Mouse (Mus musculus) MN1 (cell line): ENCODE results near the gene Ctse.
A peak's percentile ranks its signal among the peaks of the same experiment; 100 is the strongest.

Experiments
- DNase-seq: peaks from one replicate; pipeline ENCODE4 v3.0.0-alpha.2; 2016; ENCODE audit warnings: low spot score

Gene Ctse

DNA sequence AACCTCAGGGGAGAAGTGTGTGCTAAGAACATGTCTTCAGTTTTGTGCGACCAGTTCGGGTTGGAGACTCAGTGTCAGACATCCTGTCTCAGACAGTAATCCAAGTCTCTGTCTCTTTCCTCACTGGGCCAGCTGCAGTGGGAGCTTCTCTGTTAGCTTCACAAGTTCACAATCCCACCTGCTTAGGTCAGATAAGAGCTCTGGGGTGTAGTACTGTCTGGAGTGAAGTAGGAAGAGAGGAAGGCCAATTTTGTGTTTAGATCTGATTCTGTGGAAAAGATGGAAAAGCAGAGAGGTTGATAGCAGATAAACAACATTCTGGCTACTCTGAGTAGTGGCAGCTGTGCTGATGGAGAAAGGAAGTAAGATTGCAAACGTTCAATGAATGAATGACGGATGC is 61.5 kb downstream of the Ctse start:
- DNase-seq = no peak

DNA sequence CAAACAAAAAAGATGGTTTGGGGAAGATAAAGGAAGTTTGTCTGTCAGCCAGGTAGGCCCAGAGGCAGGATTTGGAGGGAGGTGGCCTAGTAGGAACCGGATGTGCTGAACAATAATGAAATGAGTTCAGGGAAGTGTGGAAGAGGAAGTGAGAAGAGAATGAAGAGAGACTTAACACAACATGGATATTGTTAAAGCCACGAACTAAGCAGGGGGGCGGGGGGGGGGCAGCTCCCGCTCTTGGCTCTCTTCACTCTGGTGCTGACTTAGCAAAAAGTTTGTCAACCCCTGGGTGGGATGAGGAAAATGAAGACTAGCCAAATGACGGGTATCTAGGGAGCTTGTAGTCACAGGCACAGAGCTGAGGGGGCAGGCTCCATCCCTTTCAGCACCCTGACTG is 62.3 kb downstream of the Ctse start:
- DNase-seq = no peak

DNA sequence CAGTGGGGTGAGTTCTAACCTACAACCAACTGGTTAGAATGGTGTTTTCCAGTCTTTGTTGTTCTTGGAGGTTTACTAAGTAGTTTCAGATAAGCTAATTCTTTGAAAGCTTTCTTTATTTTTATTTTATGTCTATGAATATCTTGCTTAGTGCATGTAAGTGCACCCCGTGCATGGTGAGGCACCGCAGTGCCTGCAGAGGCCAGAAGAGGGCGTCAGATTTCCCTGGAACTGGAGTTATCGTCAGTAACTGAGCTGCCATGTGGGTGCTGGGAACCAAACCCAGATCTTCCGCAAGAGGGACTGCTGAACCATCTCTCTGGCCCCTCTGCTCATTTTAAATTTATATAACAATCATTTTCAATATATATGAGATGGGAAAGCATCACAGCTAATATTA is 63.3 kb downstream of the Ctse start:
- DNase-seq = no peak

DNA sequence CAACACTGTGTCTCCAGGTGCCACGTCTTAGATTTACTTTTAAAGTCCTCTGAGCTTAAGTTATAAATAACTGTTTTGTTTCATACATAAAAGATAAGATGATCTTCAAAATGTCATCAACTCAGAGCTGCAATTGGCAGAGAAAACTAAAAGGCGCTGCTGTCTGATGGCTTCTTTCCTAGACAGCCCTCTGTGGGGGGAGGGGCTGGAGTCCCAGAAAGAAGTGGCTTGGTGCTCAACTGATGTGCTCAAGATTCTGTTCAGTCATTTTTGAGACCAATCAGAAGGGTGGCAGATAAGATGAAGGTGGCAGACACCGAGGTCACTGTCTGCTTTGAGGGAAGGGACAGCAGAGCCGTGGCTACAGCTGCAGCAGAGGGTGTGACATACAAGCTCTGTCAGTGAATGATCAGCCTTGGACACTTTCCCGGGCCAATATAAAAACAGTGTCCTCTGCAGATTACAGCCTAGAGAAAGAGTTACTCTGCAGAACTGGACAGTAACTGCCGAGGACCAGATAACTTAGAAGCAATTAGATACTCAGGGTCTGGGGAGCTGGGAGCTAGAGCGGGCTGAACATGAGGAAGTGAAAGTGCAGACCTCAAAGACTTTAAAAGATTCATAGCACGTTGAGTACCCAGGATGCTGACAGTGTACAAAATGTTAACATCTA is 64.1 kb downstream of the Ctse start:
- no peak for DNase-seq

DNA sequence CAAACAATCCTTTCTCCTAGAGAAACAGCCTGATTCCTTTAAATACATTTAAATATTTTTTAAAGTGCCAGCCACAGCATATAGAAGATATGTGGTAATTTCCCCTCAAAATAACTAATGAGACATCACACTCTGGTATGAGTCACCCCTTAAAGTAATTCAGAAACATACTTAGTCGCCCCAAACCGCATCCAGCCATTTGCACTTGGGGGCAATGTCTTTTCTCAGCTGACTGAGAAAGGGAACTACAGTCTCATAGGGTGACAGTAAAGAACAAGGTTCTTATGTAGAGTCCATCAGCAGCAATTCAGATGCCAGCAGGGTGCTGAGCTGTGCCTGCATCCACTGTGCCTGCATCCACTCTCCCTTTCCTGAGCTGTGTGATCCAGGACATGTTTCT is 65.4 kb downstream of the Ctse start:
- DNase-seq = no peak

DNA sequence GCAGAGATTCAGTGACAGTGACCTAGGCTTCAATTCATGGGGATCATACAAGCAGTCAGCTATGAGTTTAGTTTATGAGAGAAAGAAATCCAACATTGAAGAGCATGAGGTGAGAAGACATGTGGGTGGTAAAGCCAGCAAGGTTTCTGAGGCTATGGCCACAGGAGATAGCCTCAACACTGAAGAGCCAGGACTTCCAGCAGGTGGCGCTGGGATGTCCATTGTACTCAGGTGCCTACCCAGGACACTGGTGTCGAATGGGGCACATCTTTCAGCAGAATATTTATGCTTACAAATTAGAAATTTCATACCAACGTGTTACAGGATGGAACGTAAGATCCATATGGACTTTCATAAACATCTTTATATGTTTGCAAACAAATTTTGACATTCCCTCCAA is 70.2 kb downstream of the Ctse start:
- DNase-seq = no peak

DNA sequence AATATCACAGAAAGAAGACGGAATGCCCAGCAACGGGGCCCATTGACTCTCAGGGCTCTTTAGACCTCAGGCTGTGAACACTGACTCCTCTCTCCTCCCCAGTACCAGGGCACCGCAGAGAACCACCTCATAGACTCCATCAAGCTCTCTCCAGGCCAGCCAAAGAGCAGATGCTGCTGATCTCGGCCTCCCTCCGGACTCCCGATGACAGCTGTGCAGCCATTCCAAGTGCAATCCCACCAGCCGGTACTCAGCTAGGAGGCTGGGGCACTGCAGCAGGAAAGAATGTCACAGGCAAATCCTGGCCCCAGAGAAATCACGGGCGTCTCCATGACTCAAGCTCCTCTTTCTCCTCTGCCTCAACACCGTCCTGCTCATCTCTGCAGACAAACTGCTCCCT is 73.4 kb downstream of the Ctse start:
- no peak for DNase-seq

DNA sequence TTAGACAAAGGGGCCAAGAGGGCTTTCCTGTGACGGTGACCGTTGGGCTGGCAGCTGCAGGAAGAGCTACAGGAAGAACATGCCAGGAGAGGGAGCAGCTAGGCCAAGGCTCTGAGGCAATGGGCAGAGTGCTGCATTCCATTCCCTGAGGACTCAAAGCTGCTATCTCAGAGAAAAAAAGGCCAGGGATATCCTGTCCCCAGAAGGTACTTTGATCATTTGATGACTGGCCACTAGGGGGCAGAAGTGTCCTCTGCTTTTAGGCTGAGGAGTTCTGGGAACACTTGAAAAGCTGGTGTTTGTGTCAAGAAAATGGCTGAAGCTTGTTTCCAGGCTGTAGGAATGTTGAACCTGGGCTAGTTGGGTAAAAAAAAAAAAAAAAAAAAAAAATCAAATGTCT is 74.3 kb downstream of the Ctse start:
- peak; percentile 55 for DNase-seq

DNA sequence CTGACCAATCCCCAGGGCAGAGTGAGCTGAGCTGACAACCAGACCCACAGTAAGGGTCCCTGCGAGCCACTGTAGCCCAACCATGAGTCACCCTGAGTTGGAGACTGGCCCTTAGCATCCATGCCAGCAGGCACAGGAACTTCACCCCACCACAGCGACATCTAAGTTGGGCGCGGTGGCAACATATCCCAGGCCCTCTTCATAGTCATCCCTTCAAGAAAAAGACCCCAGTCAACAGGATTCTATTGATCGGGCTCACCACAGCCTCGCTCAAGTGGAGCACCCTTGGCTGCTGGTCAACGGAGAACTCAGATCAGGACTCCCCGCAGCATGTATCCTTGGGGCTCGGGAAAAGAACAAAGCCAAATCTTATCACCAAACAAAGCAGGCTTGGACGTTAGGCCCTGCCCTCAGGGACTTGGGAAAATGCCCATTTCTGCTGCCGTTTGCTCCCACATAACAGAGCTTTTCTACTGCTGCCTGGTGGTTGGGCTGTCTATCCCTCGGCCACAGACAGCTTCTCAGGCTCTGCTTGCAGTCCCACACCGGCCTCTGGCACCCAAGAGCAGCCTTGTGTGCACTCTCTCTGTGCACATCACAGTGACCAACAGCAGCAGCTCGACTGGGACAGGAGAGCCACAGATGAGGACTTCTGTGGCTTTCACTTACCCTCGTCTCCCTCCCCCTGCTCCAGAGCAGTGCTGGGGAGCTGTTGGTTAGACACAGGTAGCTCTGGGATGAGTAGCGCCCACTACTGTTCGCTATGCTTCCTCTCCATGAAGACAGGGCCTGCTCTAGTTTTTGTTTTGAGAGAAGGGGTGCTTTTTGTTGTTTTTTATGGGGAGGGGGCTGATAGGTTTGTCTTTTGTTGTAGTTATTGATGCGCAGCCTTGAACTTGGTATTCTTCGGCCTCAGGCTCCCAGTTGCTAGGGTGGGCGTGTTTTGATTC is 76.6 kb downstream of the Ctse start:
- no peak for DNase-seq

DNA sequence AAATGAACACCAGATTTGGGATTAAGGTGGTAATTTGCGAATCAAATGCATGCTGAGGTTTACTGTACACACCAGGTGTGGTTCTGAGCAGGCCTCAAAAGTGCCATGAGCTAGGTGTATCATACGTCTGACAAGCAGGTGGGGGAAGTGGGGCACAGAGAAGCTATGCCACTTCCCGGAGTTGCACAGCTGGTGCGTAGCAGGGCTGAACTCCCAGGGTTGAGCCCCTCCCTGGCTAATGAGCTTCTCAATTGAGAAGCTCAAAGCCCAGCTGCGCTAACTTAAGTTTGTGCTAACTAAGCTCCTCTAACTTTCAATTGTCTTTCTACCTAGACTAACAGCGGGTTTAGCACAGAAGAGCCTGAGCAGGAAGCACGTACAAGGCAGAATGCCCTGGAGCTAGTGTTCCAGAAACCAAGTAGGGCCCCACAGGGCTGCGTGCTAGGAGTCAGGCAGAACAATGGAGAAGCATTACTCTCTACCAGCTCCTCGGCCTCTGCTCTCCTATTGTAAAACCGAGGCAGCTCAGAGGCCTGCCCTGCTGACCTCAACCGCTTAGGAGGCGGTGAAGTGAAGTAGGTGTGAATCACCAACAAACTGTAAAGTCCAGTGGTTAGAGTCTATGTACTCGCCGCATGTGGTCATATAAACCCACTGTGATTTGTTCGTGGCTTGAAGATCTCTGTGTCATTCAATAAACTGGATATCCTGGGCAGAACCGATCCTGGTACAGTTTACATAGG is 81.0 kb downstream of the Ctse start:
- no peak for DNase-seq

DNA sequence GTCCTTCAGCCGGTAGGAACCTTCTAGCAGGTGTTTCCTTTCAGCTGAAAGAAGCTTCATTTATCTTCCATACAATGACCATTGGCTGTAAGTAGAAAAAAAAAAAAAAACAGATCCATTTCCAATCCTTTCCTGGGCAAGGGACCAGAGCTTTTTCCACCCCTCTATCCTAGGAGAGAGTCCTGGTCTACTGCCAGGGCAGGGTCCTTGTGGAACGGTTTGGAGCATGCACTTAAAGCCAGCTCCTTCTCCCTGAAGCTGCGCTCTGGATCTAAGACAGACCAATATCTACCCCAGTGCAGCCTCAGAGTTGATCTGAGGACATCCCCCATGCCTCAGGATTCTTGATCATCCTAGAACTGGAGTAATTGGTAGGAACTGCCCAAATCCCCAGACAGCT is 83.9 kb downstream of the Ctse start:
- no peak for DNase-seq

DNA sequence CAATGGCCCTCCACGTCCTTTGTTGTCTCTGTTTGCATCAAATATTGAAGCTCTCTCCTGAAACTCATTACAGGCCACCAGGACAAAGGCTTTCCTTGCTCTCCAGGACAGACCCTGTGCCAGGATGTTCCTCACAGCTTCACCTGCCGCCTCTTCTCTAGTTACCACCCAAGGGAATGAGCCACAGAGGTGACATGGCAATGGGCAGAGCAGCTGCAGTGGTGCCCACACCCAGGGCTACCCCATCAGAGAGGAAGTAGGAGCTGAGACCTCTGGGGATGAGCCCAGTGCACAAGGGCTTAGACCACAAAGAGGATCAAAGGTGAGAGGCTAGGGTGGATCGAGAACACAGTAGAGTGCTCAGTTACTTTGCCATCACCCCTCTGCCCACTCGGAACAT is 85.4 kb downstream of the Ctse start:
- no peak for DNase-seq
